Mouse (Mus musculus) CD8-positive naive resting alpha-beta T cell, adult 2 months (primary cell): Measurements from ENCODE around the gene Sox12.
A peak's percentile ranks its signal among the peaks of the same experiment; 100 is the strongest.
"Not testable (repeated sequence)": the region's sequence is repeated elsewhere in the genome, so short reads cannot be mapped to it uniquely, and the experiment has no call there.

ENCODE experiments used
- DNase-seq, 2 experiments: peaks; one replicate each; pipeline ENCODE4 v3.0.0; 2022; ENCODE audit warnings: low read depth in 2 of 2, low spot score in 2 of 2

Gene Sox12

DNA sequence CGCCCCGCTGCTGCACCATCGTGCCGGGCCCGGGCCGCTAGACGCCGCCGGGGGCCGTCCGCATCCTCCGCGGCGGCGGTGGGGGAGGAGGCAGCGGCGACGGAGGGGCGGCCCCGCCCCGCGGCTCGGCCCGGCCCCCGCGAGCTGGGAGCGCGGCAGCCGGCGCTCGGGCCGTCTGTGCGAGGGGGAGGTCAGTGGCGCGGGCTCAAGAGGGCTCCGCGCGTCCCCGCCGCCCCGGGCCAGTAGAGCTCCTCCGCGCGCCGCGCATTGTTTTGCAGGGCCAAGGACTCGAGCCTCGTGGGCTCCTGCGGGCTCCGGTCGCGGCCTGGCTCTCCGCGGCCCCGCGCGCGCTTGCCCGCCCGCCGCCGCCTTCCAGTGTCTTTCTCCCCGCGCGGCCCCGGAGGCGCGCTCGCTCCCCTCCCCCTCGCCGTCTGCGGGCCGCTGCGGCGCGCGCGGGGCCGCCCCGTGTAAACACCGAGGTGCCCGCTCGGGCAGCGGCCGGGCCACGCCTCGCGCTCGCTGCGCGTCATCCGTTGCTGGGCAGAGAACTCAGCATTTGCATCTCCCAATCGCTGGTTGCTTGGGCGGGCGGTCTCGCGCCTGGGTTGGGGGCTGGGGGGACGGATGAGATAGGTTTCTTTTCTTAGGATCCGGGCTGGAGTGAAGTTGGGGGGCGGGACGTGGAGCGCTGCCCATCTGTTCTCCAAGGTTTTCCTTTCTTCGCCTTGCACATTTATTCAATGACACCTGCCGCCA lies at the start of gene Sox12:
Gene Sox12 (minus strand): TSS at position 384 of the 756 bp plus-strand sequence.
- DNase-seq = peak; percentile 85 to 94

DNA sequence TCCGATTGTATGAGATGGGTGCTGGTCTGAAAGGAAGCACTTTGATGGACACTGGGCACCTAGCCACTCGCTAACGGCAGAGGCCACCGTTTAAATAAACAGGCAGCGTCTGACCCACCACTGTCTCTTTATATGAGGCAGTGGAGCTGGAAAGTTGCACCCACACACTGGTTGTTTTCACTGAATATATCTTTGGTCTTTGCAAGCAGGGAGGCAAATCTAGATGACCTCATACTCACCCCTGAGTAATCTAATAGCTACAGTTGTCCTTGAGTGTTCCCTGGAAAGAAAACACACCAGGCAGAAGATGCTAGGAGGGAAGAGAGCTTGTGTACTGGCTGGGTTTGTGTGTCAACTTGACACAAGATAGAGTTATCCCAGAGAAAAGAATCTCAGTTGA lies 49.6 kb upstream of the Sox12 start:
- no peak for DNase-seq

DNA sequence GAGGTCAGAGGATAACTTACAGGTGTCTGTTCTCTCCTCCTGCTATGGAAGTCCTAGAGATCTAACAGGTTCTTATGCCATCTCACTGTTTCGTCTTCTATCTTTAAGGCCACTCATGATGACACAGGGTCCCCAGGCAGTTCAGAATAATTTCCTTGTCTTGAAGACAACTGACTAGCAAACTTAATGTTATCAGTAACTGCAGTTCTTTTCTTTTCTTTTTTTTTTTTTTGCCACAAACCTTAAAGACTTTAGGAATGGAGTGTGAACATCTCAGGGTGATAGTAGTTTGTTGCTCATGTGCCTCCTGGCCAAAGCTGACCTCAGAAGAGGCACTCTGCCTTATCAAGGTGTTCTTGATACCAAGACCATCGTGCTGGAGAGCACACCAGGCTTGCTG lies 48.8 kb upstream of the Sox12 start:
- no peak for DNase-seq

DNA sequence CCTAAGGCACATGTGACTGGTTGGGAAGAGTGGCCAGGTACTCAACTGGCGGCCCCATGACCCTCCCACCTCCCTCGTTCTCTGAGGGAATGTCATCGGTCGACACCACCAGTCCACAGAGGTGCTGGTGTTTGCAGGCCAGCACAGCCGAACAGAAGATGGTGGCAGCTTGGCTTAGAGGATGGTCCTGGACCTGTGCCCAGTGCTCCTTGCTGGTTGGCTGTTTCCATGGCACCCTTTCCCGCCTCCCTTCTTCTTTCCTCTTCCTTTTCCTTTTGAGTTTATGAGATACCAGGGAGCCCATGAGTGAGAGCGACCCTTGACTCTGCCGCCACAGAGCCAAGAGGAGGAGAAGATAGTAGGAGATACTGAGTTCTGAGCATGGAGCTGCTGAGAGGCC lies 45.4 kb upstream of the Sox12 start:
- no peak for DNase-seq

DNA sequence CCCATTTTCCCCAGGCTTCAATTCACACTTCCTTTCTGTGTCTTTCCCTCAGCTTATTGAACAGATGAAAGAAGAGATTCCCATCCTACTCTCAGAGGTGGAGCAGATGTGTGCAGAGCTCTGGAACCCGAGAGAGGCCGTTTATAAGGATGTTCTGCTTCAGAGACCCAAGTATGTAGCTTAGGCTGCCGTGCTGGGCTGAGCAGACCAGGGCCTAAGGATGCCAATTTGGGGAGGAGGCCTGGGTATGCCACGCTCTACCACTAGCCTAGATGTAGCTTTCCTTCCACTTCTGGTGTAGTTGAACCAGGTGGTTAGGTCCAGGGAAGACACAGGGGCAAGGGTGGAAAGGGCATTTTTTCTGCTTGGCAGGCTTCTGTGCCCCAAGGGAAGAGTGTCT lies 44.5 kb upstream of the Sox12 start:
- no peak for DNase-seq

DNA sequence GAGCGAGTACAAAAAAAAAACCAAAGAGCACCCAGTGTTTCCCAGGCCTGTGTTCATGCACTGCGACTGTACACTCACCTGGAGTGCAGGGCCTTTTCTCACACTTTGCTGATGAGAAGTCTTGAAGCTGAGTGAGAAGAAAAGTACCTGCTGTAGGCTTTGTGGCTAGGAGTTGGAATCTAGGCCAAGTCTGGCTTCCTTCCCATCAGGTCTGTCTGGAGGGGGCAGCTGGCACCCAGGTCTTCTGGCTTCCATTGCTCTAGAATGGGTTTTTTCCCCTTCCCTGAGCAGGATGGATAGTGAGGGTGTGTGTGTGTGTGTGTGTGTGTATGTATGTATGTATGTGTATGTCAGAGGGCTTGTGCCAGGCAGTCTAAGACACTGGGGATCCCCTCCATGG lies 42.0 kb upstream of the Sox12 start:
- no peak for DNase-seq

DNA sequence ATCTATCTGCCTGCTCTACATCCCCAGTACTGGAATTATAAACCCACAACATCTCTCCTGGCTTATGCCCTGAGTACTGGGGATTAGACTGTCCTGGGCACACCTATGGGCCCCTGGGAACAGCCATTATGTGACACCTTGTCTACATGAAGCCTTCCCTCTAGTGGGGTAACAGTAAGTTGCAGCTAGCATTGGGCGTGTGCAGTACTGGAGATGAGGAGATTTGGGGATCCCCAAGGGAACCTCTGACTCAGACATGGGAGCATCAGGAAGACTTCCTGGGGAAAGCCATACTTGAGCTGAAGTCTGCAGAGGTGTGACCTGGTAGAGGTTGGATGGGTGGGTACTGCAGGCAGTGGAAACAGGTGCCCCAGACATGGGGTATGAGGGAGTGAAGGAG lies 41.1 kb upstream of the Sox12 start:
- DNase-seq = no peak

DNA sequence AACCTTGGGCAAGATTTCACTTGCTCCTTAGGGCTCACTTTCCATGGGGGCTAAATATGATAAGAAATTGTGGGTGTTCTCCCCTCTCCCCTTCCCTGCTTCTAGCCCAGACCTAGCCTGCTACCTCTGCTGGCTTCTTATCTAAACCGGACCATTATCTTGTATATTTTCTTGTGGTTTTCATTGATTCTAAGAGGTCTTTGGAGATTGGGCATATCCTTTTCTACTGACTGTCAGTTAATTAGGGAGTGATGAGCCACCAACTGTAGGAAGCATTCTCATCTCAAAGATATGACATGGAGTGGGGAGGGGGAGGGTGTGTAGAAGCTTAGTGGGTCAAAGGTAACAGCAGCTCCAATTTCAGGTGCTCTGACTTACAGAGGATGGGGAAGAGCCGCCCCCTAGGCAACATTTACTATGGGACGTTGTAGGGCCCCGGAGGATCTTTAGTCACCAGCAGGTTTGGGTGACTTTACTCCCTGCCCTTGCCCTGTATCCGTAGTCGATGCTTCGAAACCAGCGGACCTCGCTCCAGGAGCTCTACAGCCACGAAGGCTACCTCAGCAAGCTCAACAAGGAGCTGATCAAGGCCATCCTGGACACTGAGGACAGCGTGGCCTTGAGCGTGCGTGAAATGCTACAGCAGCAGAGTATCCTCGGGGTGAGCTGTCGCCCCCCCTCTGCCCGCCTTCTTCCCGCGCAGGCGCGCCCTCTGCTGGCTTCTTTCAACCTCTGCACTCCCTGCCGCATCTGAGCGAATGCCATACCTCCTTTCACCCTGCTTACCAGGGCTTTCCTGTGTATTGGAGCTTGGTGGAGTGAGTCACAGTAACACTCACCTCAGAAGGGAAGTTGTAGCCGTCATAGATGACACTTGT lies 39.4 kb upstream of the Sox12 start:
- peak; percentile 69 to 78 for DNase-seq

DNA sequence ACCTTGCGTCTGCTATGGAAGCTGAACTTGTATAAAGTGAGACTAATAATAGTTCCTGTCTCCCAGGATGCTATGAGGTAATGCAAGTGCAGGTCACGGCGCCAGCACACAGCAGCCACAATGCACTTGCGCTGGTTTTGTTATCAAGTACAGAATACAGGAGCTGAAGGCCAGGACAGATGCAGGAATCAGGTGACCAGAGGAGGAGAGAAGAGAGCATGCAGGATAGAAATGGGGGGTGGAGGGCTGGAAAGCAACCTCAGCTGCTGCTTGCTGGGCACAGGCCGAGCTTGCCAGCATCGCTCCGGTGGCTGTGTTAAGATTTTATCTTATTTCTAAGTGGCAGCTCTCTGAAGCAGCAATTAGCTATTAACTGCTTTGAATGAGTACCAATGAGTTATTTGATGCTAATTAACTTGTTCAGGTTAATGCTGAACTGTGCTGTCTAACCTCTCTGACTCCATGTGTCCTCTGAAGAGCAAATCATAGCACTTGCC lies 38.6 kb upstream of the Sox12 start:
- DNase-seq = no peak

DNA sequence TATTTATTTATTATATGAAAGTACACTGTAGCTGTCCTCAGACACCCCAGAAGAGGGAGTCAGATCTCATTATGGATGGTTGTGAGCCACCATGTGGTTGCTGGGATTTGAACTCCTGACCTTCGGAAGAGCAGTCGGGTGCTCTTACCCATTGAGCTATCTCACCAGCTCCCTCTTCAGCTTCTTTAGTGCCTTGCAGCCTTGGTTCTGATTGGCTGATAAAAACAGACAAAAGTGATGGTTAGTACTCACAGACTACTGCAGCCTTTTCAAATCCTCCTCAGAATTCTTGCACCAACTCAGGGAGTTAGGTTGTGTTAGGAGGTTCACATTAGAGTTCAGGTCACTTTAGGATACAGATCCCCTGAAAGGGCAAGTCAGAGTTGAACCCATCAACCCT lies 30.6 kb upstream of the Sox12 start:
- DNase-seq = not testable (repeated sequence)

DNA sequence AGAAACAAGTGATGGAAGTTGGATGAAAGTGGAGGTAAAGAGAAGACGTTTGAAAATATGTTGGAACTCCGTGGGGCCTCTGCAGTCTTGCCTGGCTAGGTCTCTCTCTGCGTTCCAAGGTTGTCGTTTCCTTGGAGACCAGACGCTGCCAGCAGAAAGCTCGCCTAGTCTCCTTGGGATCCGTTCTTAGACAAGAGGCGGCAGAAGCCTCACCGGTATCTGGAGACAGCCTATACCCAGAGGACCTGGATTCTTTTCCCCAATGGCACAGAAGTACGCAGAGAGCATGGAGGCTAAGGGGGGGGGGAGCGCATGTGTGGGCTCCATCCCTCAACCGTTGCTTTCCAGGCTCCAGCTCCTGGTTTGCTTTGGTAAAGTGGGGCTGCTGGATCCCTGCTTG lies 29.6 kb upstream of the Sox12 start:
- no peak for DNase-seq

DNA sequence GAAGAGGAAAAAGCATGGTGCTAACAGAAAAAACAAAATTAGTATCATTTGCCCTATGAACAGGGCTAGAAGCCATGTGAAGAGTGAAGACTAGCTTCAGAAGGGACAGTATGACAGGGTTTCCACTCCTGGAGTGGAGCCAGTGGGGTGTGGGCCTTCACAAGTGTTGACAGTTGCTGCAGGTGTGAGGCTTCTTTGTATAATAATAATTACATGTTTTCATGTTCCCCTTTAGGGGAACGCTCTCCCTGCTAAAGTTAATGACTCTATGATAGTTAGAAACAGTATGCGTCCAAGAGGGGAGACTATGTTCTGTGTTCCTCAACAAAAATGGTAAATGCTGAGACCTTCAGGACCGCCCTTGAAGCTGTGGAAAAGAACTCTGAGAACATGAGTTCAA lies 17.9 kb upstream of the Sox12 start:
- no peak for DNase-seq

DNA sequence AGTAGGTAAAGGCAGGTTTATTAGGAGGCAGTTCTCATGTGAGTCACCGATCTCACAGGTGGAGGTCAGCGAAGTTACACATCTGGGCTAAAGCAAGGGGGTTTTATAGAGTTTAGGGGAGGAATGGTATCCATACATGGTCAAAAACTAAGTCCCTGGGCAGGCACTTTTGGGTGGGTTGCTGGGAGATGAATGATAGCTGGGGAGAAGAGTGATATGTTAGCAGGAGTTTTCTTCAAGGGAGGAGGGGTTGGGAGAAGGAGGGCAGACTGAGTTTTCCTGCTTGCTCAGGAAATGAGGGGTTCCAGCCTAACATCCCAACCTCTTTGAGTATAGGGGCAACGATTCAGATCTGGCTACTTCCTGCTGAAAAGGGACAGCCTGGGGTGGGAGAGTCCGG lies 17.4 kb upstream of the Sox12 start, which contains the start of gene 6820408C15Rik:
Gene 6820408C15Rik (plus strand): TSS at position 301 of the 400 bp plus-strand sequence.
- no peak for DNase-seq

DNA sequence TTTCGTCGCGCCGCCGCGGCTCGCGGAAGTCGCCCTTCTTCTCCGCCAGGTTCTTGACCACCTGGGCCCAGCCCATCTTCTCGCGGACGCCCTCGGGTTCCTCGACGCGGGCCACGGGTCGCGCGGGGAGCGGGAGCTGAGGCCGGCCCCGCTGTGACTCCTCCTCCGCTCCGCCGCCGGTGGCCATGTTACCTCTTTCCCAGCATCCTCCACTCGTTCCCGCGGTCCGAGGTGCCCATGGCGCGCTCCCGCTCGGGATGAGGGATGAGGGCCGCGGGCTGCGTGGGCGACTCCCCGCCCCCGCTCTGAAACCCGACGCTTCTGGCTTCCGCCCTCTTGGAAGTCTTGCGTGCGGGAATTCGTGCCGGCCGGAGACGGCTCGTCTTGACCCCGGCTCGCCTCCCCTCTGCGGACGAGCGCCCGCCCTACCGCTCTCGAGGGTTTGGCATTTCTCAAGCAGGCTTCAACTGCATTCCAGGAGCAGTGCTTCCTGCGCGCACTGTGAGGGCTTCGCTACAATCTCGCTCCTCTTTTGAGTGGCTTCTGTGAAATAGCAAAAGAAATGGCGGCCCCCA lies 16.8 kb upstream of the Sox12 start, which contains the start of gene Zcchc3:
Gene Zcchc3 (minus strand): TSS at position 437 of the 575 bp plus-strand sequence.
- DNase-seq = peak in 1 of 2 experiments; percentile 16

DNA sequence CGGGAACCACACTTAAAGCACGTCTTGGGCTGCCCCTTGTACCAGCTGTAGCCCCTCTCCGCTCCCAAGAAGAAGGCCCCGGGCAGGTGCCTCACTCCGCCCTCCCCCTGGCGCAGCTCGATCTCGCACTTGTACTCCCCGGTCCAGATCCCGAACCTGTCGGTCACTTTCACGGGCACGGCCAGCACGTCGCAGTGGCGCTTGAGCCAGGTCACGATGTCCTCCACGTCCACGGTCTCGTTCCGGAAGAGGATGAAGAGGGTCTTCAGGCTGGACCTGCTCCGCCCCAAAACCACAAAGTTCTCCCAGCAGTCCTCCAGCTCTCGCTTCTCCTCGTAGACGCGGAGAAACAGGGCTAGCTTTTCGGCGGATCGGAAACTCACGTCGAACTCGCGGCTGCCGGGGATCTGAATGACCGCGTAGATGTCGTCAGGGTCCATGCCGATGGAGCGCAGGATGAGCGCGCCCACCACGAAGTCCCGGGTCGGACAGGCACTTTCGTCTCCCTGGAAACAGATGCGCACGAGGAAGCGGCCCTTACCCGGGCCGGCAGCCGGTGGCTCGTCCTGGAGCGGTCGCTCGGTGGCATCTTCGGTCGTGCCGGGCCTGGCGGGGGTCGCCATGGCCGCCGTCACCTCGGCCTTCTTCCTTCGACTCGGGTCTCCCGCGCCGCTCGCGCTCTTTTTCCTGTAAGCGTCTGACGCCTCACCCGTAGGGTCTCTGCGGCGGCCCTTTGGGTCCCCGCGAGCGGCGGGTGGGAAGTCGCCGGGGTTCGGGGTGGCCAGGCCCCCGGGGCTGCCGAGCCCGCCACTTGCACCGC lies 16.1 kb upstream of the Sox12 start:
- no peak for DNase-seq

DNA sequence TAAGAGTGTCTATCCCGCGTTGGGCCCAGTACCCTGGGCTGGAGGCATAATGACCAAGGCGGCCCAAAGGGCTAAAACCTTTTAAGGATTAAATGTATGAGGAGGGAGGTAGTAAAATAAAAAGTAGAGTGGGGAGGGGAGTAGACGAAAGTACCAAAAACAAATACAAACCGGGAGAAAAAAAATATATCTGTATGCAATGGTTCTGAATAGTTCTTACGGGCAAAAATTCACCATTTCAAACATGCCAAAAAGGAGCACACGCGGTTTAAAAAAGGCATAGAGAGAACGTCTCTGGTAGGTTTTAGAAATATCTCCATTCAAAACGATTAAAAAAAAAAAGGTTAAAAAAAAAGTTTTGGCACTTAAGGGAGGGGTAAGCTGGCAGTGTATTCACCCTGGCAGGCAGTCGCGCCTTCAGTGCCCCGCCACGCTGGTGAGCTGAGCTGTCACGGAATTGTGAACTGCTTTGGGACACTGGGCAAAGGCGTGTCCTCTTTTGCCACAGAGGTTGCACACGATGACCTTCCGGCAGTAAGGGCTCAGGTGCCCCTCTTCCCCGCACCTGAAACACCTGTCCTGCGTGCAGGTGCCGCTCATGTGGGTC lies 15.4 kb upstream of the Sox12 start:
- DNase-seq = no peak

DNA sequence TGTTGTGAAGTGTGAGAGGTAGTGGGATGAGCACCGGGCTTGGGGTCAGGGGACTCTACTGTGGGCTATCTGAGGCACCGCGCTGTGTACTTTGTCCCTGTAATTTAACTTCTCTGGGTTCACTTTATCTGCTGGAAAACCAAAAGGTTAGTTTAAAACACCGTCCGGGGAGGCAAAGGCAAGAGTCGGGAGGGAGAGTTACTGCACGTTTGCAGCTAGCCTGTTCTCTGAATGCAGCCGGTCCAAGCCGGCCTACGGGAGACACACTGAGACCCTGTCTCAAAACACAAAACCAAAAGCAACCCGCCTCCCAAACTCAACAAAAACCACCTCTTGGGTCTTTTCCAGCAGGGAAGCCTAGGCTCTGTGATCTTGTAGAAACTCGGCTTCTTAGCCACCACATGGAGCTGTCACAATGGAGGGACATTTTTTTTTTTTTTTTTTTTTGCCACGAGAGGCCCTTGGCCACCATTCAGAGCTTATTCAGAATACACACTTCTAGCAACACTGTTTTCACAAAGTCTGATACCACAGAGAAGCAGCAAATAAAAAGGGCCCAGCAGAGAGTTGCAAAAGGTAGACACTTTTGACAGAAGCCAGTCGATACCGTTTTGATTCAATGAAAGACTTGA lies 14.8 kb upstream of the Sox12 start:
- no peak for DNase-seq

DNA sequence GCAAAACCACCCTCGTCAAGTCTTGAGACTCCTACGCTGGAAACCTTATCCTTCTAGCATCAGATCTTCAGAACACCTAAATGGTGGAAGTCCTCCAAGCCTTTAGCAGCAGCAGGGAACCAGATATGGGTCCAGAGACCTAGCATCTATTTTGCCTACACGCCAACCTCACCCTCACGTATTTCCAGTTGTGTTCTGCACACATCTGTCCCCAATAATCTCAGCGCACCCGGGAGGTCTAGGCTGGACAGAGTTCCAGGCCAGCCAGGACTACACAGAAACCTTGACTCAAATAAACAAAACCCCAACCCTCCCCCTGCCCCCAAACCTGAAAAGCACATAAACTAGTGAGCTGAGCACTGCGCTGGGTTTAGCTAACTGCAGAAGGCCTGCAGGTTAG lies 13.6 kb upstream of the Sox12 start:
- no peak for DNase-seq

DNA sequence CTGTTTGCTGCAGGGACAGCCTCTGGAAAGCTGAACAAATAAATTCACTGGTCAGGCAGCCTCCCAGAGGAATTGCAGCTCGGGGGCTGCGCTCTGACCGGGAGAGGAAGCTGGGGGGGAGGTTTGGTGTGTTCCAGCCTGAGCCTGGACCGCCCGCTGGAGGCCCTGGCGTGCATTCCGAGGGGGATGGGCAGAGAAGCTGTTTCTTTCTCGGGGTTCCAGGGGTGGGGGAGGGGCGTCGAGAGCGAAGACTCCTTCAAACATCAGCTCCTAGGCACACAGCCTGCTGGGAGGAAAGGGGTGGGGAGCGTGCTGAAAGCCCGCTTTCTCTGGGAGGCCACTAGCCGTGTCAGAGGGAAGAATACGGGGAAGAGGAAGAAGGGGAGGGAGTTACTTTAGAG lies 13.1 kb upstream of the Sox12 start:
- DNase-seq = no peak

DNA sequence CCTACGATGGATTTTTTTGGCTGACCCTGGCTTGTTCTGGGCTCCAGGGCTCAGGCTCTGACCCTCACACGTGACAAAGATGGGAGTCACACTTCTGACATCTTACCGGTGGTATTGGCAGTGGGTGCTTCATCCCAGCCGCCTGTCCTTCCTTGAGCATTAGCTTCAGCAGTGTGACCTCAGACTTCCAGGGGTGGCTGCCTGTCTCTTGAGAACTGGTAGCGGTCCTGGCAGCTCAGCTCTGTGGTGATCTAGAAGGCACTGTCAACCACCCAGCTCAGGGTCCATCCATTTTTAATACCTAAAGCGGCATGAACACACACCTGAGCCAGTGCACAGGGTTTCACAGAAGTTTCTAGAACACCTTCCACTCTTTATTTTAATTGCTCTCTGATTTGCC lies 11.9 kb upstream of the Sox12 start:
- DNase-seq = no peak
